Mouse (Mus musculus): ENCODE measurements around the gene Reg3a. TPM values are rescaled to one million over a fixed set of nuclear protein-coding genes. Genes with fewer than 3 reads are reported as not detected.

The Reg3a gene
- not detected for total RNA-seq (2023)

GRCm38 (mm10) chr6:78380409-78380808 is at the start of gene Reg3a:
TSS of gene Reg3a (plus strand) at chr6:78380709.

GRCm38 (mm10) chr6:78370357-78370756 is 10.2 kb upstream of the Reg3a start, which contains the start of gene Reg3b:
TSS of gene Reg3b (plus strand) at chr6:78370657.

DNA sequence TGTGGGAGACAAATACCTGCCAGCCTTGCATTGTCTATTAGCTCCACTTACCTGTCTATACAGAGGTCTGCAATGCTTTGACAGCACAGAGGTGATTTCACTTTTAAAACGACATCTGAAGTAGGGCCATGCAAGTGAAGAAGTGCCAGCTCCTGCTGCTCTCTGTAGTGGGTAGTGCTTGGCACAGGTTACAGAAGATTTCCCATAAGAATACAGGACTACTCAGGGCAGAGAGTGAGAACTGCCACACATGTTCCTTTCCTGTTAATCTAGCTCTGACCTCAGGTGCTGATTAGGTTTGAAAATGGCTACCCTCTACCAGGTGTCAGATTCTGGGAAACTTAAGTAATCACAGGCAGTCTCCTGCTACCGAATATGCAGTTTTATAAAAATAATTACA is 1.7 kb upstream of the Reg3a start, which contains the start of gene Reg3d:
Reg3d (minus strand) TSS at position 101 of the 400 bp plus-strand sequence.

DNA sequence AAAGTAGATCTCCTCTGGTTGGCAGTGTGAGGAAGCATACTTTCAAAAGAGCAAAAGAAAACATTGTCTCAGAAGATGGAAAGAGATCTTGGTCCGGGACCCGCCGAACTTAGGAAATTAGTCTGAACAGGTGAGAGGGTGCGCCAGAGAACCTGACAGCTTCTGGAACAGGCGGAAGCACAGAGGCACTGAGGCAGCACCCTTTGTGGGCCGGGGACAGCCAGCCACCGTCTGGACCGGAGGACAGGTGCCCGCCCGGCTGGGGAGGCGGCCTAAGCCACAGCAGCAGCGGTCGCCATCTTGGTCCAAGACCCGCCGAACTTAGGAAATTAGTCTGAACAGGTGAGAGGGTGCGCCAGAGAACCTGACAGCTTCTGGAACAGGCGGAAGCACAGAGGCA is 14.8 kb downstream of the Reg3a start, which contains the start of gene Reg2:
Reg2 (plus strand) TSS at position 301 of the 400 bp plus-strand sequence.

GRCm38 (mm10) chr6:78422411-78422810 is 41.9 kb downstream of the Reg3a start, which contains the start of gene Reg1:
TSS of gene Reg1 (plus strand) at chr6:78422711.

Other genes with a start within 250 kb of the Reg3a start
- gene Reg3b, start 10.1 kb upstream of the Reg3a start, total RNA-seq (2023): not detected
- gene Reg3d, start 1.8 kb upstream of the Reg3a start, total RNA-seq (2023): not detected
- not detected for gene Reg2, start 14.9 kb downstream of the Reg3a start, total RNA-seq (2023)
- gene Reg1, start 42.0 kb downstream of the Reg3a start, total RNA-seq (2023): 0.79 TPM
- gene Reg3g, start 88.2 kb downstream of the Reg3a start, total RNA-seq (2023): not detected